Mouse (Mus musculus): ENCODE measurements around the gene Svbp.

Gene Svbp

GRCm38 (mm10) chr4:119246688-119247225 lies 51.7 kb downstream of the Svbp start:
- no peak for DNase-seq (ENCODE audit: low spot score)

GRCm38 (mm10) chr4:119247462-119248235 lies 52.5 kb downstream of the Svbp start:
- peak; percentile 79 for DNase-seq (ENCODE audit: low spot score)

GRCm38 (mm10) chr4:119248407-119248965 lies 53.4 kb downstream of the Svbp start:
- no peak for DNase-seq (ENCODE audit: low spot score)
